Mouse (Mus musculus) limb, embryonic 11.5 days (tissue): ENCODE measurements around the gene Cstf2t. TPM values are rescaled to one million over a fixed set of nuclear protein-coding genes. Genes with fewer than 3 reads are reported as not detected.
A peak's percentile ranks its signal among the peaks of the same experiment; 100 is the strongest.

Experiments
- ATAC-seq: fragments of 200-750 bp; cut with Nextera tagmentation; 2 replicates; pipeline ENCODE4 v1.8.0; 2017; ENCODE audit warnings: low read depth; ENCODE audit not compliant: insufficient number of reproducible peaks, low FRiP score, low TSS enrichment
- DNase-seq: peaks from one replicate; pipeline ENCODE4 v3.0.0-alpha.2; 2015; ENCODE audit warnings: low spot score
- H3K27ac ChIP-seq: fragments of 300-500 bp; sonication (generic); replicated peaks from 2 replicates; pipeline ENCODE4 v1.5.1; 2014; ENCODE audit warnings: low read depth, mild to moderate bottlenecking, low read length
- H3K27me3 ChIP-seq: fragments of 300-500 bp; sonication (generic); 2 replicates; pipeline ENCODE4 v1.6.1; 2014; ENCODE audit warnings: mild to moderate bottlenecking, low read length, mixed read lengths; ENCODE audit not compliant: control insufficient read depth, insufficient read depth
- H3K36me3 ChIP-seq: fragments of 300-500 bp; sonication (generic); 2 replicates; pipeline ENCODE4 v1.6.1; 2014; ENCODE audit warnings: mild to moderate bottlenecking, low read length, moderate library complexity, mixed read lengths; ENCODE audit not compliant: control insufficient read depth, insufficient read depth
- H3K4me1 ChIP-seq: fragments of 300-500 bp; sonication (generic); 2 replicates; pipeline ENCODE4 v1.6.1; 2014; ENCODE audit warnings: low read length, mixed read lengths; ENCODE audit not compliant: control insufficient read depth, insufficient read depth
- H3K4me2 ChIP-seq: fragments of 300-500 bp; sonication (generic); 2 replicates; pipeline ENCODE4 v1.6.1; 2014; ENCODE audit warnings: low read depth, mild to moderate bottlenecking, moderate library complexity; ENCODE audit not compliant: severe bottlenecking
- H3K4me3 ChIP-seq: fragments of 300-500 bp; sonication (generic); 2 replicates; pipeline ENCODE4 v1.5.1; 2014; ENCODE audit warnings: low read depth, low read length
- H3K9ac ChIP-seq: fragments of 300-500 bp; sonication (generic); 2 replicates; pipeline ENCODE4 v1.6.1; 2014; ENCODE audit warnings: mild to moderate bottlenecking, low read length
- H3K9me3 ChIP-seq: fragments of 300-500 bp; sonication (generic); 2 replicates; pipeline ENCODE4 v1.6.1; 2016; ENCODE audit warnings: low read length; ENCODE audit not compliant: control insufficient read depth
- WGBS: fragments of 180-500 bp; shearing (Covaris S2); extraction: QIAGEN DNeasy Blood & Tissue Kit; methylation state at CpG from one replicate; pipeline ENCODE4 v1.1.7; 2014; 5-methylcytosine and 5-hydroxymethylcytosine counted together
- polyA plus RNA-seq: library from polyadenylated mRNA; unstranded; fragments of >200 nt; fragmentation: Nextera tagmentation; extraction: Ambion mirVana; gene quantifications from 2 replicates; pipeline ENCODE4 v1.2.1, GENCODE M21; 2014

Cstf2t gene
- polyA plus RNA-seq, 1 experiment from 2014 or later, result 45.3 TPM

GRCm38 (mm10) chr19:31106835-31107554 lies 24.4 kb downstream of the Cstf2t start:
- 23% methylated on average over 9 of the region's 9 CpGs for WGBS
- Histone ChIP-seq H3K4me2 (no peak overlapping the region), H3K27me3 (no peaks in the 10 kb centered on the region), H3K4me1 (0 out of 2 replicates have a peak, but pooled peaks cover 4% of the 10 kb centered on the region), H3K27ac (no peak overlapping the region), H3K4me3 (no peak overlapping the region), H3K9ac (no peak overlapping the region), H3K9me3 (no peaks in the 10 kb centered on the region), H3K36me3 (no peaks in the 10 kb centered on the region)
- DNase-seq (peak; percentile 35), ATAC-seq (no peak)

- no peak overlapping the region for H3K4me3 ChIP-seq
- no peaks in the 10 kb centered on the region for H3K36me3 ChIP-seq
- ATAC-seq, result no peak
- no peak overlapping the region for H3K27ac ChIP-seq
- 37% methylated on average over 4 of the region's 4 CpGs for WGBS
- H3K4me2 ChIP-seq, result no peak overlapping the region
- DNase-seq, result no peak
- no peak overlapping the region for H3K9ac ChIP-seq
- H3K9me3 ChIP-seq, result no peaks in the 10 kb centered on the region
- no peaks in the 10 kb centered on the region for H3K27me3 ChIP-seq
- H3K4me1 ChIP-seq, result no peaks in the 10 kb centered on the region
These were observed 32.1 kb downstream of the Cstf2t start for GRCm38 (mm10) chr19:31114690-31115089.

DNA sequence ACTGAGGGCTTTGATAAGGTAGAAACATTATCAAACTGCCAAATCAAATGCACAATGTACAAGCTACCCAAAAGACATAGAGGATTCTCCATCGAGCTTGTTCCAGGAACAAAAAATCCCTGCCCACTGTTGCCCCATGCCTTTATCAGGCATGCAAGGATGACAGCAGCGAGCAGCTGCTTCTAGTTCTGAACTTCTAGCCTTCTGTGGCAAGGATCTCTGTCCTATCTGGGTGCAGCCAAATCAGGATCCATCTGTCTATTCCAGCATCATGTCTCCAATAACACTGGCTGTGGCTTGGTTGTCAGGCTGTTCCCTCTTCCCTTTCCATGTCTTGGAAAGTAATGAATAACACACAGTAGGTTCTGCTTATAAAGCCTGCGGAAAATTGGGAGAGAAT lies 42.0 kb downstream of the Cstf2t start:
- no peak overlapping the region for H3K4me3 ChIP-seq
- no peaks in the 10 kb centered on the region for H3K36me3 ChIP-seq
- 90% methylated on average over 3 of the region's 3 CpGs for WGBS

GRCm38 (mm10) chr19:31132614-31133013 lies 50.0 kb downstream of the Cstf2t start:
- H3K4me3 ChIP-seq, result no peak overlapping the region
- WGBS, result 79% methylated on average over 8 of the region's 8 CpGs
- no peaks in the 10 kb centered on the region for H3K4me1 ChIP-seq
- no peak overlapping the region for H3K9ac ChIP-seq
- ATAC-seq (no peak), DNase-seq (no peak)
- no peaks in the 10 kb centered on the region for H3K36me3 ChIP-seq
- no peak overlapping the region for H3K4me2 ChIP-seq
- H3K9me3 ChIP-seq, result no peaks in the 10 kb centered on the region
- no peak overlapping the region for H3K27ac ChIP-seq
- H3K27me3 ChIP-seq, result no peaks in the 10 kb centered on the region

More for the DNA sequence above, 42.0 kb downstream of the Cstf2t start:
- Histone ChIP-seq H3K4me1 (no peaks in the 10 kb centered on the region), H3K27me3 (no peaks in the 10 kb centered on the region), H3K9me3 (no peaks in the 10 kb centered on the region), H3K9ac (no peak overlapping the region), H3K27ac (no peak overlapping the region), H3K4me2 (no peak overlapping the region)
- no peak for DNase-seq
- no peak for ATAC-seq

- no peaks in the 10 kb centered on the region for H3K36me3 ChIP-seq
- no peak overlapping the region for H3K4me2 ChIP-seq
- 75% methylated on average over 2 of the region's 2 CpGs for WGBS
- H3K4me3 ChIP-seq, result no peak overlapping the region
- ATAC-seq (no peak), DNase-seq (no peak)
- no peak overlapping the region for H3K27ac ChIP-seq
- H3K9ac ChIP-seq, result no peak overlapping the region
- H3K27me3 ChIP-seq, result no peaks in the 10 kb centered on the region
- no peaks in the 10 kb centered on the region for H3K4me1 ChIP-seq
- no peaks in the 10 kb centered on the region for H3K9me3 ChIP-seq
These were observed 53.7 kb downstream of the Cstf2t start for GRCm38 (mm10) chr19:31136316-31136715.
